Mouse (Mus musculus) bone marrow macrophage, adult 2 months (primary cell): ENCODE results near the gene Hemgn. TPM values are rescaled to one million over a fixed set of nuclear protein-coding genes. Genes with fewer than 3 reads are reported as not detected.

Source experiments
- H3K27ac ChIP-seq: 2 replicates; pipeline ENCODE4 v1.5.1; 2012; ENCODE audit warnings: low read depth, low read length; ENCODE audit not compliant: insufficient read depth
- H3K4me1 ChIP-seq: 2 replicates; pipeline ENCODE4 v1.6.1; 2012; ENCODE audit warnings: low read length; ENCODE audit not compliant: control insufficient read depth, insufficient read depth
- H3K4me3 ChIP-seq: 2 replicates; pipeline ENCODE4 v1.5.1; 2012; ENCODE audit warnings: mild to moderate bottlenecking, low read length, moderate library complexity; ENCODE audit not compliant: insufficient read depth
- CTCF ChIP-seq: IDR thresholded peaks from 2 replicates; pipeline ENCODE4 v1.5.1; 2012; ENCODE audit warnings: low read depth, mild to moderate bottlenecking, low read length, moderate library complexity
- POLR2A ChIP-seq: IDR thresholded peaks from 2 replicates; pipeline ENCODE4 v1.6.1; 2012; ENCODE audit warnings: mild to moderate bottlenecking, low read depth, low read length, borderline replicate concordance
- polyA plus RNA-seq: library from polyadenylated mRNA; stranded (reverse); fragments of >200 nt; gene quantifications from 2 replicates; pipeline ENCODE4 v1.2.4, GENCODE M21; 2012; ENCODE audit not compliant: missing spikeins, insufficient read depth, insufficient read length

Hemgn gene
- polyA plus RNA-seq, 1 experiment: not detected

GRCm38 (mm10) chr4:46450519-46451131, 37.3 kb upstream of the Hemgn start, which contains the start of gene Anp32b:
Gene Anp32b, plus strand, starts transcription at chr4:46450902.
- H3K4me1 ChIP-seq: peaks cover 28% of the 10 kb centered on the region
- H3K27ac ChIP-seq: peak within 1 kb of the TSS; percentile 95
- peak within 1 kb of the TSS; percentile 69 for H3K4me3 ChIP-seq

GRCm38 (mm10) chr4:46450020-46450518, 36.8 kb upstream of the Hemgn start:
- TF ChIP-seq CTCF (no peak), POLR2A (no peak)
- Histone ChIP-seq H3K27ac (peak overlapping the region; percentile 67), H3K4me1 (peaks cover 23% of the 10 kb centered on the region), H3K4me3 (peak overlapping the region; percentile 69)

More at GRCm38 (mm10) chr4:46450519-46451131, 37.3 kb upstream of the Hemgn start, which contains the start of gene Anp32b:
- TF ChIP-seq POLR2A (no peak), CTCF (no peak)

GRCm38 (mm10) chr4:46448886-46449285, 35.6 kb upstream of the Hemgn start:
- Histone ChIP-seq H3K27ac (no peak overlapping the region), H3K4me1 (peaks cover 14% of the 10 kb centered on the region), H3K4me3 (no peak overlapping the region)
- TF ChIP-seq CTCF (no peak), POLR2A (no peak)

GRCm38 (mm10) chr4:46447461-46447860, 34.2 kb upstream of the Hemgn start:
- peaks cover 12% of the 10 kb centered on the region for H3K4me1 ChIP-seq
- TF ChIP-seq CTCF: no peak
- no peak for TF ChIP-seq POLR2A
- H3K27ac ChIP-seq: no peak overlapping the region
- H3K4me3 ChIP-seq: no peak overlapping the region

- TF ChIP-seq CTCF: no peak
- TF ChIP-seq POLR2A: no peak
- H3K4me3 ChIP-seq: no peak overlapping the region
- H3K4me1 ChIP-seq: peaks cover 12% of the 10 kb centered on the region
- H3K27ac ChIP-seq: no peak overlapping the region
These were observed 32.1 kb upstream of the Hemgn start for GRCm38 (mm10) chr4:46445237-46445945.

- Histone ChIP-seq H3K4me1 (peaks cover 3% of the 10 kb centered on the region; the same call in 1 of the 2 replicates), H3K27ac (no peak overlapping the region), H3K4me3 (no peak overlapping the region)
- no peak for TF ChIP-seq CTCF
- TF ChIP-seq POLR2A: no peak
These were observed 29.2 kb upstream of the Hemgn start for GRCm38 (mm10) chr4:46442501-46442900.

GRCm38 (mm10) chr4:46432339-46433036, 19.2 kb upstream of the Hemgn start:
- TF ChIP-seq CTCF (no peak), POLR2A (no peak)
- Histone ChIP-seq H3K4me3 (no peak overlapping the region), H3K27ac (no peak overlapping the region), H3K4me1 (no peaks in the 10 kb centered on the region)

- H3K27ac ChIP-seq: no peak overlapping the region
- TF ChIP-seq CTCF (no peak), POLR2A (no peak)
- no peak overlapping the region for H3K4me3 ChIP-seq
- no peaks in the 10 kb centered on the region for H3K4me1 ChIP-seq
These were observed 15.7 kb upstream of the Hemgn start for GRCm38 (mm10) chr4:46428903-46429499.

GRCm38 (mm10) chr4:46422625-46423024, 9.3 kb upstream of the Hemgn start:
- no peak for TF ChIP-seq CTCF
- TF ChIP-seq POLR2A: no peak
- Histone ChIP-seq H3K27ac (peak overlapping the region; percentile 11; the same call in 1 of the 2 replicates), H3K4me1 (peaks cover 26% of the 10 kb centered on the region), H3K4me3 (no peak overlapping the region)
